Mouse (Mus musculus) layer of hippocampus, adult 2 months (tissue): Measurements from ENCODE around the gene Sv2c. TPM values are rescaled to one million over a fixed set of nuclear protein-coding genes. Genes with fewer than 3 reads are reported as not detected.
"Not testable (repeated sequence)": the region's sequence is repeated elsewhere in the genome, so short reads cannot be mapped to it uniquely, and the experiment has no call there.

Experiments
- DNase-seq, 2 experiments: peaks; one replicate each; pipeline ENCODE4 v3.0.0; 2022; ENCODE audit warnings: low spot score in 2 of 2
- H3K27ac ChIP-seq: fragments of 200-600 bp; 2 replicates; pipeline ENCODE4 v1.8.1; 2022
- H3K4me3 ChIP-seq: fragments of 200-600 bp; 2 replicates; pipeline ENCODE4 v1.8.1; 2022; ENCODE audit warnings: mild to moderate bottlenecking
- CTCF ChIP-seq: fragments of 200-600 bp; conservative IDR thresholded peaks from 2 replicates; pipeline ENCODE4 v1.8.1; 2022; ENCODE audit warnings: antibody characterized with exemption, mild to moderate bottlenecking, moderate library complexity
- total RNA-seq, 2 experiments: library from RNA; stranded (reverse); gene quantifications; 2 replicates each; pipeline ENCODE4 v1.2.3; 2021

Sv2c gene
- total RNA-seq, 2 experiments from 2014 or later = 15.6 to 16.5 TPM

- peak; percentile 75 for TF ChIP-seq CTCF
- Histone ChIP-seq H3K27ac (no peak overlapping the region), H3K4me3 (no peak overlapping the region)
- no peak for DNase-seq
Measured at GRCm38 (mm10) chr13:95986375-95986774, 146.0 kb downstream of the Sv2c start.

GRCm38 (mm10) chr13:95975225-95975624 is 157.2 kb downstream of the Sv2c start:
- DNase-seq = no peak
- TF ChIP-seq CTCF = no peak
- no peak overlapping the region for H3K27ac ChIP-seq
- no peak overlapping the region for H3K4me3 ChIP-seq

GRCm38 (mm10) chr13:95974106-95974505 is 158.3 kb downstream of the Sv2c start:
- no peak overlapping the region for H3K4me3 ChIP-seq
- no peak for TF ChIP-seq CTCF
- no peak overlapping the region for H3K27ac ChIP-seq
- no peak for DNase-seq

- peak; percentile 92 for TF ChIP-seq CTCF
- peak; percentile 43 to 71 for DNase-seq
- no peak overlapping the region for H3K27ac ChIP-seq
- H3K4me3 ChIP-seq = no peak overlapping the region
Measured at GRCm38 (mm10) chr13:95973368-95973958, 158.9 kb downstream of the Sv2c start.

GRCm38 (mm10) chr13:95968031-95968430 is 164.3 kb downstream of the Sv2c start:
- H3K4me3 ChIP-seq = not testable (repeated sequence)
- DNase-seq = peak in 1 of 2 experiments; percentile 41
- H3K27ac ChIP-seq = peak overlapping the region; percentile 67

- H3K27ac ChIP-seq = peak overlapping the region; percentile 28; the same call in 1 of the 2 replicates
- H3K4me3 ChIP-seq = no peak overlapping the region
- no peak for DNase-seq
- no peak for TF ChIP-seq CTCF
Measured at GRCm38 (mm10) chr13:95966791-95967190, 165.6 kb downstream of the Sv2c start.

GRCm38 (mm10) chr13:95965596-95965995 is 166.8 kb downstream of the Sv2c start:
- Histone ChIP-seq H3K27ac (peak overlapping the region; percentile 48; the same call in 1 of the 2 replicates), H3K4me3 (no peak overlapping the region)
- TF ChIP-seq CTCF = no peak

GRCm38 (mm10) chr13:95965162-95965561 is 167.2 kb downstream of the Sv2c start:
- no peak for DNase-seq
- H3K27ac ChIP-seq = no peak overlapping the region
- H3K4me3 ChIP-seq = no peak overlapping the region
- TF ChIP-seq CTCF = no peak

More at GRCm38 (mm10) chr13:95965596-95965995, 166.8 kb downstream of the Sv2c start:
- no peak for DNase-seq

- no peak overlapping the region for H3K4me3 ChIP-seq
- H3K27ac ChIP-seq = no peak overlapping the region
- no peak for TF ChIP-seq CTCF
- DNase-seq = no peak
Measured at GRCm38 (mm10) chr13:95964226-95964625, 168.2 kb downstream of the Sv2c start.

GRCm38 (mm10) chr13:95963671-95964070 is 168.7 kb downstream of the Sv2c start:
- no peak for DNase-seq
- Histone ChIP-seq H3K4me3 (no peak overlapping the region), H3K27ac (no peak overlapping the region)
- TF ChIP-seq CTCF = no peak

- DNase-seq = no peak
- H3K27ac ChIP-seq = peak overlapping the region; percentile 91
- H3K4me3 ChIP-seq = peak overlapping the region; percentile 60
- TF ChIP-seq CTCF = no peak
Measured at GRCm38 (mm10) chr13:95961905-95962304, 170.5 kb downstream of the Sv2c start.

GRCm38 (mm10) chr13:95961191-95961791 is 171.1 kb downstream of the Sv2c start:
- peak overlapping the region; percentile 91 for H3K27ac ChIP-seq
- peak overlapping the region; percentile 60 for H3K4me3 ChIP-seq
- DNase-seq = peak; percentile 50 to 70
- no peak for TF ChIP-seq CTCF

GRCm38 (mm10) chr13:95960477-95961185 is 171.7 kb downstream of the Sv2c start:
- H3K27ac ChIP-seq = peak overlapping the region; percentile 91

More at GRCm38 (mm10) chr13:95960477-95961185, 171.7 kb downstream of the Sv2c start:
- no peak for TF ChIP-seq CTCF
- DNase-seq = no peak
- peak overlapping the region; percentile 60 for H3K4me3 ChIP-seq
